Mouse (Mus musculus): Measurements from ENCODE around the gene Chd9.

The Chd9 gene

DNA sequence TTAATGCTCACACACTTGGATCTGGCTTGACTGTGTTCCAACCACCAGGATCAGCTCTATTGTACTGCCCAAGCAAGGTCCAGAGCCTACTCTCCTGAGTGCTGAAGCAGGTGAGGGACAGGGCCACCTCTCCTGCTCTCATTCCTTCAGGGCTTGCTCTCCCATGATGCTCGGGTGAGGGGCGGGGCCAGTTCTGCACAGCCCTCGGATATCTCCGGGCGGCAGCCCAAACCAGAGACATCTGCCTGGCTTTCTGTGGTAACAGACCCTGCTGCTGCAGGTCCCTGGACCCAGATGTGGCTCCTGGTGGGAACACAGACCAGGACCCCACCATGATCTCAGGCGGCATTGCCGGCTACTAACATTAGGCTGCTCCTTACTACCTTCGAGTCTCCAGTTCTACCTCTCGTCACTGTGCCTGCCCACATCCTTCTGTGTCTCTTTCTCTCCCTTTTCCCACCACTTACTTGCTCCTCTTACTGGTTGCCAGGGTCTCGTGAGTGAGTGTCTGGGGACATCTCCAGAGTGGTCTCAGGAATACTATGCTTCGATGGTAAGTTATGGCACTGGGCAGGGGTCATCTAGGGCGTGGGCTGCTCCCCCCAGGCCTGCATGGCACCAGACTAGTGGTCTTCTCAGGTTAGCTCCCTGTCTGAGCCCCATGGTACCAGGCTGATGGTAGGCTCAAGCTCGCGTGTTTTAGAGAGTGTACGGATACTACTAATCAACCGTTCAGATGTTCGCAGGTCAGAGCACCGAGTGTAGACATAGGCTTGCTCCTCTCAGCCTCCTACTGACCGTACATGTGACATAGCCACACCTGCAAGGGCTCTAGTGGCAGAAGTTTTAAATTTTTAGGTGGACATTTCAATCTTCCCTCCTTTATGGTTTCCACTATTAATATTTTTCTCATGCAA, 232.7 kb downstream of the Chd9 start:
- in situ Hi-C loops (cut with MboI; ENCODE audit: unreplicated experiment in 2 of 2) = no loop called here

DNA sequence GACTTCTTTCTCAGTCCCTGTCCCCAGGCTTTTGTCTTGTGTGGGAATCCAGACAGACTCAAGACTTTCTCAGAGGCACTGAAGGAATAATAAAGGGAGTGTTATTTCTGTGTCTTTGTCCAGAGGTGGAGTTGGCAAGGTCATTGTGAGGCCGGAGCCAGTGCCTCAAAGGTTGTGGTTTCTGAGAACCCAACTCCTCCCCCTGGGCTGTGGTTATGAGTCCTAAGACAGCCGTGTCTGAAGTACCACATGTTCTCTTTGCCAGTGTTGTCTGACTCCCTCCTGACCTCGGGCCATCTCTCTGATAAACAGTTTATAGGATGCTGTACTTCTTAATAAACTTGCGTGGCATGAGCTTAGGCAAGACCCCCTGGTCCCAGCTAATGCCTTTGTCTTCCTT, 237.0 kb downstream of the Chd9 start:
- in situ Hi-C loops (cut with MboI; ENCODE audit: unreplicated experiment in 2 of 2) = no loop called here

DNA sequence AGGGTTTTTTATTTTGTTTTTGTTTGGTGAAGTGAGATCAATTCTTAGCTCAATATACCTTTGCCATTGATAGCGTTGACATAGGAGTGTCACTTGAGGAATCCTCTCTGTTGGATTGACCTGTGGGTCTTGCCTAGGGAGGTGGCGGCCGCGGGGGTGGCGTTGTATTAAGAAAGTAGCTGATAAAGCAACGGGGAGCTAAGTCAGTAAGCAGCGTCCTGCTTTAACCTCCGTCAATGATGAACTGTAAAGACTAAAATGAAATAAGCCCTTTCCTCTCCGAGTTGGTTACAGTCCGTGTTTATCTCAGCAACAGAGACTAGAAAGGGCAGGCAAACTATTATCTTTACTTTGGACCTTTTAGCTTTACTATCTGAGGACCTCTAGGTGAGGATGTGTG, 241.3 kb downstream of the Chd9 start:
- in situ Hi-C loops (cut with MboI; ENCODE audit: unreplicated experiment in 2 of 2) = no loop called here

DNA sequence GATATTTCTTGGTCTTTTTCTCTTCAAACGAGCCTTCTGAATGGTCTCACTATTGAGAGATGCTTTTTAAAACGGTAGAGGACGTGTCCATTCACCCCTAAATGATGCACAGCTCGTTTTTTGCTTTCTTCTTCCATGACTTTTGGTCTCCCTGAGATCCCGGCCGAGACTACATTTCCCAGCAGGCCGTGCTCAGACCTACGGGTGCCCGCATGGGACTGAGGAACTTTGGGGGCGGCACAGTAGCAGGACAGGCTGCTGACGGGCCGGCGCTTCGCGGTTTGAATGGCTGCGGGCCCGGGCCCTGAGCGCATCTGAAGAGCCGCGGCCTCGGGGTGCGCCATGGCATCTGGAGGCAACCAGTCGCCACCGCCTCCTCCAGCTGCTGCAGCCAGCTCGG, 241.7 kb downstream of the Chd9 start, which contains the start of gene Rbl2:
Gene Rbl2 (plus strand): TSS at position 224 of the 400 bp plus-strand sequence.
- in situ Hi-C loops (cut with MboI; ENCODE audit: unreplicated experiment in 2 of 2) = no loop called here

DNA sequence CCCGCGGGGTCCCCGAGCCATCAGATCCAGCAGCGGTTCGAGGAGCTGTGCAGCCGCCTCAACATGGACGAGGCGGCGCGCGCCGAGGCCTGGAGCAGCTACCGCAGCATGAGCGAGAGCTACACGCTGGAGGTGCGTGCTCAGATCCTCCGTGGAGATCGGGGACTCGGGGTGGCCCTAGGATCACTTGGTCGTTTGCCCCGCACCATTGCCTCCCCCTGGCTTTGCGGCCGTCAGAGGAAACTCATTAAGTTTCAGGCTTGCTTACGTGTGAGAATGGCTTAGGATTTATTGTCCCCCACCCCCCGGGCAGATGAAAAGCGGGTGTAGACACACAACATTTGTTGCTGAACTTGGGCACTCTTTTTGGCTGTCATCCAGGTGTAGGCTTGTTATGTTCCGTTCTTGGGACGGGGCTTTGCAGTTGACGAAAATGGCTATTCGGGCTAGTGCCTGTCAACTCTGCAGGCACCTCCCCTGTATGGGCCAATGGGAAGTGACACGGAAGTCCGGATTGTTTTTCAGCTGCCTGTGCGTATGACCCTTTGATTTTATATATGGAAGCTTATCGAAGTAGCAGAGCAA, 242.2 kb downstream of the Chd9 start:
- in situ Hi-C loops (cut with MboI; ENCODE audit: unreplicated experiment in 2 of 2) = no loop called here

DNA sequence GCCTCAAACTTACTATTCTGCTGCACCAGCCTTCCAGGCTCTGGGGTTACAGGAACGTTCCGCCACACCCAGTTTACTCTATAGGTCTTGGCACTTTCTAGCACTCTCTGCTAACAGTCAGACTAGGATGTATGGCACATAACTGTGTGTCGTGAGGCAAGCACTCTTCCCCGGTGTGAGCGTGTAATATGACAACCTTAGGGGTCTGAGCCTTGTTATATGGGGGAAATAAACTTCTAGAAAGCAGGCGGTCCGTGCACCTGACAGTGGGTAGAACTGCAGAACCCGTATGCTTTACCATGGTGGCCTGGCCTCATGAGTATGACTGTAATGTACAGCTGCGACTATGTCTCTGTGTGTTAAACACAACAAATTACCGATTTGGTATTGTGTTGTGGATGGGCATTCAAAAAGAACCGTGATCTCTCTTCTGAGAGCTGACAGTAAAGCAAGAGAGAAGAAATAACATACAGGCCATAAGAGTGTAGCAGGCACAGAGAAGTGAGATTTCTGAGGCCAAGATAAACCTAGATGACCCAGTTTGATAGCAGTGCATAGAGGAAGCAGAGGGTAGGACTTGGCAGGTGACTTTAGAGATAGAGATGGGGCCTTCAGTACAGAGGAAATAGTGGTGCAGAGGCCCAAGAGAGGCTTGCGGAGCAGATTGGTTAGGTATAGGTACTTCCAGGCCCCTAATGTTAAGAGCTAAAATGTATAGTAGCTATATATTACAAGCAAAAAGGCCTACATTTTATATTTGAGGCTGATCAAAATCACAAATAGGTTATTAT, 249.1 kb downstream of the Chd9 start:
- in situ Hi-C loops (cut with MboI; ENCODE audit: unreplicated experiment in 2 of 2) = no loop called here

DNA sequence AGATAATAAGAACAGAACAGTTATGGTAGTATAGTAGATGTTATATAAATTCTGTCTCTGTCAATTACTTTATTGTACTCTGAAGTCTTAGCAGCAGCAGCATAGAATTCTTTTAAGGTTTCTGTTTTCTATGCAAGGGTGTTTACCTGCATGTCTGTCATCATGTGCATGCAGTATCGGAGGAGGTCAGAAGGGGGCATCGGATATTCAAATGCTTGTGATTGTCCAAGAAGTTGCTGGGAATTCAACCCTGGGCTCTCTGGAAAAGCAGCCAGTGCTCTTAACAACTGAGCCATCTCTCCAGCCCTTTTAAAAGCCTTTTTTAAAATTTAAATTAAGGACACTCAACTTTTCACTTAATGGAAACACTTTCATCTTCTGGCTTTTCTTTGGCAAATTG, 251.5 kb downstream of the Chd9 start:
- in situ Hi-C loops (cut with MboI; ENCODE audit: unreplicated experiment in 2 of 2) = no loop called here

DNA sequence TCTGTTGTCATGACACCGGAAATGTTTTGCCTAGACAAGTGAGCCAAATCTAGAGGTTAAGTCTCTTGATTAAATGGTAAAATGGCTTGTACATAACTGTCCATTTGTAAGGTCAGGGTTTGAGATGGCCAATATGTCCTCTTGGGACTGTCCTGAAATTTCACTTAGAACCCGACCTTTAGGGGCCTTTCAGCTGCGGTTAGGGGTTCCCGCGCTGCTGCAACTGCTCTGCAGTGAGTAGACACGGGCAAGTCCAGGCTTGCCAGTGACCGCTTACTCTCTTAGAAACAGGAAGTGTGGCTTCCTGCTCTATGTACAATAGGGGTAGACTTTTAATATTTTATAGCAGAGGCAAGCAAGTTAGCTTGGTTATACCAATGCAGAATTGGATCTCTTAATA, 253.8 kb downstream of the Chd9 start:
- in situ Hi-C loops (cut with MboI; ENCODE audit: unreplicated experiment in 2 of 2) = no loop called here

DNA sequence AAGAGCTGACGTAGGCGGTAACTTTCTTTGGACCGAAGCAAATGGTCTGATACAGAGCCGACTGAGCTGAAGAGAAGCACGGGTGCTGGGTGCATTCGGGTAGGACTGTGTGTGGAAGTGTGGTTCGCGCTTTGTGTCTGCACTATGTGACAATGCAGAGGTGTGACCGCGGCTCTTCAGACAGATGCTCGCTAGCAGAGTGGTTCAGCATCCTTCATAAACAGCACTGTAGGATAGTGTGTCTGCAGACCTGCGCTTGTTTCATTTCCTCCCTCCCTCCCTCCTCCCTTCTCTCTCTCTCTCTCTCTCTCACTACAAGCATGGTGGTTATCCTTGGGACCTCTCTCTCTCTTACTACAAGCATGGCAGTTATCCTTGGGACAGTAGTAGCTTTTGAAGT, 254.3 kb downstream of the Chd9 start:
- in situ Hi-C loops (cut with MboI; ENCODE audit: unreplicated experiment in 2 of 2) = no loop called here

DNA sequence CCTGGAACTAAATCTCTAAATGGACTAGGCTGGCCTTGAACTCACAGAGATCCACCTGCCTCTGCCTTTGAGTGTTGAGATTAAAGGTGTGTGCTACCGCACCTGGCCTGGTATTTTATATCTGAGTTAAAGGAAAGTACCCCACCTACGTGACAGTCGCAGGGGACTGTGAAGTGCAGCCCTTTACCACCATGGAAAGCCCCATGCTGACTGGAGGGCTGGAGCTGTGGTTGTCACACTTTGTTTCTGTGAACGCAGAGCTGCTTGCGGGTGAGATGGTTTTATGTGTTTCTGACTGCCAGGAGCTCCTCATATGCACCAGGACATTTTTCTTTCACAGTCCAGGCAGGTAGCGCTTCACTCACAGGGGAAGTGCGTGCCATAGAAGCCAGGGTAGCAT, 260.3 kb downstream of the Chd9 start:
- in situ Hi-C loops (cut with MboI; ENCODE audit: unreplicated experiment in 2 of 2) = no loop called here

DNA sequence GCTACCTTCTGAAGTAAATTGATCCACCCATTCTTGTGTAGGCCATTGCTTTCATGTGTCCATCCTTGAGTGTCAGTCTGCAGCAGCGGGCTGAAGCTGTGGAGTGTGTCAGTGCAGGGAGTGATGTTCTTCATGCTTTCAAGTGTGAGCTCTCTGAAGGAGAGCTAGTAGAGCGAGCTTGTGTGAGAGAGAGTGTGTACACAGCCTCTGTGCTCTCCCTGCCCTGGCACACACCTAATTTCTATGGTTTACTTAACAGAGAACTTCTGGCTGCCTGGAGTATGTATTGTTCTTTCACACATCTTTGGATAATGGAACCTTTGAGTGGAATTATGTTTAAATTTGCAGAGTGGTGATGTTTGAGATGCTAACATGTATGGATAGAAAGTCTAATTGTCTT, 261.4 kb downstream of the Chd9 start:
- in situ Hi-C loops (cut with MboI; ENCODE audit: unreplicated experiment in 2 of 2) = no loop called here

DNA sequence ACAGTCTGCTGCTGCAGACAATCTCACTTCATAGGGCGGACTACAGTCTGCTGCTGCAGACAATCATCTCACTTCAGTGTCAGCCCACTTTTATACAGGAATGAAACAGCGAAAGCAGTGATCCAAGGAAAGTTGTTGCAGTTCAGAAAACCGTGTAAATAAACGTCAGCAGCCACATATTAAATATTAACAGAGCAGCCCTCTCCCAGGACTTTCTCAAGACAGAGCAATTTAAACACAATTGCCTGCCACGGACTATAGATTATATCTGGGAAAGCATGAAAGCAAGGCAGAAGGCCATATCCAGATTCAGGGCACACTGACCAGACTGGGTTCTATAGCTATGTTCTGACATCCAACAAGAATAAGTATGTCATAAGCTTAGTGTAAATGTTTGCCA, 266.0 kb downstream of the Chd9 start:
- in situ Hi-C loops (cut with MboI; ENCODE audit: unreplicated experiment in 2 of 2) = no loop called here

DNA sequence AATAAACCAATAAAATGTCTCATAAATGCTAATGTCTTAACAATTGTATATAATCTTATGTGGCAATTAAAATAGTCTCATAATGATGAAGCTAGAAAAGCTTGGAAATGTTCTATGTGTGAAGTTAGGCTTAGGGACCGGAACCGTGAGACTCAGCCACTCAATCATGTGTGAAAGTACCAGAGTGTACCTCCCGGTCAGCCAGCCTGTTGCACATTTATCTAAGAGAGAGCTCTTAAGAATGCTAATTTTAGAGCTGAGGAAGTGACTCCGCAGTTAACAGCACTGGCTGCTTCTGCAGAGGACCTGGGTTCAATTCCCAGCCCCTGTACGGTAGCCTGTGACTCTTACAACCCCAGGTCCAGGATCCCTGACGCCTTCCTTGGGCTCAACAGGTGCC, 270.0 kb downstream of the Chd9 start:
- in situ Hi-C loops (cut with MboI; ENCODE audit: unreplicated experiment in 2 of 2) = no loop called here

Data from v-Abl transformed pro-B cells (cell line).